Mouse (Mus musculus): Measurements from ENCODE around the gene Nf2.

DNA sequence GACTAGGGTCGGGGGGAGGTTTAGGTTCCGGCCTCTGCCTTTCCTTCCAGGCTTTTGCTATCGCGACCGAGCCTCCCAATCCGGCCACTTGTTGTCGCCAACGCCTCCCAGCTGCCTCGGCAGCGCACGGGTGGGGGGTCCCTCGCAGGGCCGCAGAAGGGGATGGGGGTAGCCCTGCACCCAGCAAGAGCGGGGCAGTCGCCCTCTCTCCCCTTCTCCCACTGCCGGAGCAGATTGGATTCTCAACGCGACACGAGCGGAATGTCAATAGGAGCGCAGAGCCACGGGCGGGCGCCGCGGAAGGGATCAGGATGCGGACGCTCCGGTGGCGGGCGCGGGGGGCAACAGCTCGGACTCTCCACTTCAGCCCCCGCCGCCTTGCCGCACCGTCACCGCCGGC lies 103.4 kb downstream of the Nf2 start:
- no peak for TF ChIP-seq CTCF (IDR thresholded peaks at IDR 0.05; ENCODE audit: control insufficient read depth, insufficient read depth, low read length)
- no peak for TF ChIP-seq POLR2A (IDR thresholded peaks at IDR 0.05; ENCODE audit: borderline replicate concordance, control insufficient read depth, low read depth, low read length)
